Mouse (Mus musculus): ENCODE results near the gene 9530053A07Rik. TPM values are rescaled to one million over a fixed set of nuclear protein-coding genes. Genes with fewer than 3 reads are reported as not detected.

9530053A07Rik gene
- polyA plus RNA-seq, 1 experiment from 2014 or later, result 0.11 TPM

GRCm38 (mm10) chr7:28199054-28199453 is 69.8 kb downstream of the 9530053A07Rik start:
- H3K9ac ChIP-seq (ENCODE audit: low read length), result no peak overlapping the region
- H3K27me3 ChIP-seq (ENCODE audit: control insufficient read depth, insufficient read depth, low read length), result no peaks in the 10 kb centered on the region
- WGBS, result 82% methylated on average over 4 of the region's 4 CpGs
- no peak for ATAC-seq (replicated peaks; ENCODE audit: low FRiP score)
- no peak for DNase-seq (ENCODE audit: low spot score)
- H3K9me3 ChIP-seq (ENCODE audit: control insufficient read depth, low read length), result no peaks in the 10 kb centered on the region
- no peak overlapping the region for H3K4me3 ChIP-seq (ENCODE audit: low read depth, low read length)
- H3K36me3 ChIP-seq (ENCODE audit: control insufficient read depth, insufficient read depth, low read length), result no peaks in the 10 kb centered on the region; the same call in 1 of the 2 replicates
- no peak overlapping the region for H3K4me2 ChIP-seq (ENCODE audit: low read depth, low read length, severe bottlenecking)
- no peaks in the 10 kb centered on the region for H3K4me1 ChIP-seq (replicated peaks; ENCODE audit: control insufficient read depth, insufficient read depth, low read length)
- no peak overlapping the region for H3K27ac ChIP-seq (ENCODE audit: low read depth, low read length)

DNA sequence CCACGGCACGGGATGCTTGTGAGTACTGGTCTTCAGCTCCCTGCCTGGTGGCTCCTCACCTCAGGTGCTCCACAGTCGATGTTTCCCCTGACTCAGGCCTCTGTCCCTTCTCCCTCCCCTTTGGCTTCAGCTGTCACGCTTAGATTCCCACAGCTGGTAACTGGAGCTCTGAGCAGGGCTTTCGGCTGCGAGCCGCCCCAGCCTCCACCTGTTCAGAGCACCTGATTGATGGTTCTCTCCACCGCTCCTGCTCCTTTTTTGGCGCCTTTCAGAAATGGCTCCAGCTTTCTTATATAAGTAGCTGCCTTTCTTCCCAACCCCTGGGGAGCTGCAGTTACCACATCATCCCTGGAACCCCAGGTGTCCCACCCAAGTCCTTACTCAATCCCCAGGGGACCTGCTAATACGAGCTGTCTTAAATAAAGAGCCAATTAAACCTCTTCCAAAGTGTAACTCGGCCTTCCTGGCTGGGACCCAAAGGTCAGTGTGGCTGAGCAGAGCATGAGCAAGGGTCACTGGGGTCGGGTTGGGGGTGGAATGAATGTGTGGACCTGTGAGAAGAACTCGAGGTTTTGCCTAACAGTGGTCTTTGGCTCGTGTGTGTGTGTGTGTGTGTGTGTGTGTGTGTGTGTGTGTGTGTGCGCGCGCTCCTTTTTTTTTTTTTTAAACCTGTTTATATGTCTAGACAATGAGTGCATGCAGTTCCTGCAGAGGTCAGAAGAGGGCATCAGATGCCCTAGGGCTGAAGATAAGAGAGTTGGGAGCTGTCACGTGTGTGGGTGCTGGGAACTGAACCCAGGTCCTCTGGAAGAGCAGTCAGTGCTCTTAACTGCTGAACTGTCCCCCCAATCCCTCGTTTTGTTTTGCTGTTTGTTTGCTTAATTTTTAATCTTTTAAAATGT is 74.2 kb downstream of the 9530053A07Rik start:
- Histone ChIP-seq H3K4me1 (replicated peaks; ENCODE audit: control insufficient read depth, insufficient read depth, low read length) (no peaks in the 10 kb centered on the region), H3K9me3 (ENCODE audit: control insufficient read depth, low read length) (no peaks in the 10 kb centered on the region), H3K36me3 (ENCODE audit: control insufficient read depth, insufficient read depth, low read length) (no peaks in the 10 kb centered on the region), H3K27me3 (ENCODE audit: control insufficient read depth, insufficient read depth, low read length) (no peaks in the 10 kb centered on the region), H3K27ac (ENCODE audit: low read depth, low read length) (no peak overlapping the region), H3K4me3 (ENCODE audit: low read depth, low read length) (no peak overlapping the region), H3K9ac (ENCODE audit: low read length) (no peak overlapping the region), H3K4me2 (ENCODE audit: low read depth, low read length, severe bottlenecking) (no peak overlapping the region)
- DNase-seq (ENCODE audit: low spot score) (no peak), ATAC-seq (replicated peaks; ENCODE audit: low FRiP score) (no peak)
- 70% methylated on average over 19 of the region's 19 CpGs for WGBS

DNA sequence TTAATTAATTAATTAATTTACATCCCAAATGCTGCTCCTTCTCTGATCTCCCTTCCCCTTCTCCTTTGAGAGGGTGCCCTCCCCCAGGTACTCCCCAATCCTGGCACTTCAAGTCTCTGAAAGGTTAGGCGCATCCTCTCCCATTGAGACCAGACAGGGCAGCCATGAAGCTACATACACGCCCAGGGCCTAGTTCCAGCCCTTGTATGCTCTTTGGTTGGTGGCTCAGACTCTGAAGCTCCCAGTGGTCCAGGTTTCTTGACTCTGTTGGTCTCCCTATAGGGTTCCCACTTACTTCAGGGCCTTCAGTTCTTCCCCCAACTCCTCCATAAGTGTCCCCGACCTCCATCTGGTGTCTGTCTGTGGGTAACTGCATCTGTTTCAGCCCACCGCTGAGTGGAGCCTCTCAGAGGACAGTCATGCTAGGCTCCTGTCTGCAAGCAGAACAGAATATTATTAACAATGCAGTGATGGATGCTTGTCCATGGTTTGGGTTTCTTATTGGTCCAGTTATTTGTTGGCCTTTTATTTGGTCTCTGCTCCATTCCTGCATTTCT is 76.9 kb downstream of the 9530053A07Rik start:
- H3K9me3 ChIP-seq (ENCODE audit: control insufficient read depth, low read length), result no peaks in the 10 kb centered on the region
- DNase-seq (ENCODE audit: low spot score) (no peak), ATAC-seq (replicated peaks; ENCODE audit: low FRiP score) (no peak)
- H3K9ac ChIP-seq (ENCODE audit: low read length), result no peak overlapping the region
- 71% methylated on average over 4 of the region's 4 CpGs for WGBS
- no peaks in the 10 kb centered on the region for H3K27me3 ChIP-seq (ENCODE audit: control insufficient read depth, insufficient read depth, low read length)
- H3K4me2 ChIP-seq (ENCODE audit: low read depth, low read length, severe bottlenecking), result no peak overlapping the region
- no peak overlapping the region for H3K27ac ChIP-seq (ENCODE audit: low read depth, low read length)
- no peak overlapping the region for H3K4me3 ChIP-seq (ENCODE audit: low read depth, low read length)
- no peaks in the 10 kb centered on the region for H3K36me3 ChIP-seq (ENCODE audit: control insufficient read depth, insufficient read depth, low read length)
- no peaks in the 10 kb centered on the region for H3K4me1 ChIP-seq (replicated peaks; ENCODE audit: control insufficient read depth, insufficient read depth, low read length)

DNA sequence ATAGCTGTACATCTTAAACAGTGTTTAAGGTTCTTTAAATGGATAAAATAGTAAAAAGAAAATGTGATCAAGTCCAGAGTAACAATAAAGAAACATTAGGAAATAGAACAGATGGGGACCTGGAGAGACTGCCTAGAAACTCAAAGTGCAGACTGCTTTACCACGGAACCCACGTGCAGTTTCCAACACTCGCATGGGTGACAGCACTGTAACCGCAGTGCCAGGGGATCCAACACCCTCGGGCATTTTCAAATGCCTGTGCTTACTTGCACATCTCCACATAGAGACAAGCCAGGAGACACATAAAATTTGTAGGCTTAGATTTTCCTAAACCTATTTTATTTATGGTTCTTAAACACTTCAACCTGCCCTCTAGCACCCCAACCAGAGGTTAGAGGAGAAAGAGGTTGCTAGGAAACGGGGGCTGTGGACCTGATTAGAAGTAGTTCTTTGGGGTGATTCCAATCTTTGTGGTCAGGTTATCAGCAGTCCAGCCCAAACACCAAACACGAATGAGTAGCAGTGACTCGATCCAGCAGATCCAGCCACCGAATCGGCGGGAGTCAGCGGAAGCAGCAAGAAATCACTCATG is 79.2 kb downstream of the 9530053A07Rik start:
- Histone ChIP-seq H3K4me1 (replicated peaks; ENCODE audit: control insufficient read depth, insufficient read depth, low read length) (no peaks in the 10 kb centered on the region), H3K27ac (ENCODE audit: low read depth, low read length) (no peak overlapping the region), H3K4me2 (ENCODE audit: low read depth, low read length, severe bottlenecking) (peak overlapping the region; percentile 41; the same call in 1 of the 2 replicates), H3K27me3 (ENCODE audit: control insufficient read depth, insufficient read depth, low read length) (no peaks in the 10 kb centered on the region), H3K9ac (ENCODE audit: low read length) (peak overlapping the region; percentile 37), H3K4me3 (ENCODE audit: low read depth, low read length) (peak overlapping the region; percentile 16), H3K9me3 (ENCODE audit: control insufficient read depth, low read length) (no peaks in the 10 kb centered on the region), H3K36me3 (ENCODE audit: control insufficient read depth, insufficient read depth, low read length) (no peaks in the 10 kb centered on the region)
- DNase-seq (ENCODE audit: low spot score) (no peak), ATAC-seq (replicated peaks; ENCODE audit: low FRiP score) (no peak)
- WGBS, result 55% methylated on average over 12 of the region's 12 CpGs

- Histone ChIP-seq H3K9ac (ENCODE audit: low read length) (peak overlapping the region; percentile 37), H3K4me3 (ENCODE audit: low read depth, low read length) (peak overlapping the region; percentile 16), H3K4me2 (ENCODE audit: low read depth, low read length, severe bottlenecking) (peak overlapping the region; percentile 41; the same call in 1 of the 2 replicates), H3K9me3 (ENCODE audit: control insufficient read depth, low read length) (no peaks in the 10 kb centered on the region), H3K27ac (ENCODE audit: low read depth, low read length) (no peak overlapping the region), H3K36me3 (ENCODE audit: control insufficient read depth, insufficient read depth, low read length) (no peaks in the 10 kb centered on the region), H3K4me1 (replicated peaks; ENCODE audit: control insufficient read depth, insufficient read depth, low read length) (no peaks in the 10 kb centered on the region), H3K27me3 (ENCODE audit: control insufficient read depth, insufficient read depth, low read length) (no peaks in the 10 kb centered on the region)
- 56% methylated on average over 19 of the region's 19 CpGs for WGBS
- no peak for DNase-seq (ENCODE audit: low spot score)
- no peak for ATAC-seq (replicated peaks; ENCODE audit: low FRiP score)
Measured at GRCm38 (mm10) chr7:28208988-28209508, 79.8 kb downstream of the 9530053A07Rik start.

GRCm38 (mm10) chr7:28210731-28211130 is 81.5 kb downstream of the 9530053A07Rik start:
- Histone ChIP-seq H3K27ac (ENCODE audit: low read depth, low read length) (no peak overlapping the region), H3K27me3 (ENCODE audit: control insufficient read depth, insufficient read depth, low read length) (no peaks in the 10 kb centered on the region), H3K4me3 (ENCODE audit: low read depth, low read length) (no peak overlapping the region), H3K9me3 (ENCODE audit: control insufficient read depth, low read length) (no peaks in the 10 kb centered on the region), H3K36me3 (ENCODE audit: control insufficient read depth, insufficient read depth, low read length) (no peaks in the 10 kb centered on the region), H3K4me1 (replicated peaks; ENCODE audit: control insufficient read depth, insufficient read depth, low read length) (no peaks in the 10 kb centered on the region), H3K4me2 (ENCODE audit: low read depth, low read length, severe bottlenecking) (no peak overlapping the region), H3K9ac (ENCODE audit: low read length) (no peak overlapping the region)
- ATAC-seq (replicated peaks; ENCODE audit: low FRiP score) (no peak), DNase-seq (ENCODE audit: low spot score) (no peak)
- 55% methylated on average over 5 of the region's 5 CpGs for whole genome bisulfite sequencing

GRCm38 (mm10) chr7:28214142-28214541 is 84.9 kb downstream of the 9530053A07Rik start:
- ATAC-seq (replicated peaks; ENCODE audit: low FRiP score) (no peak), DNase-seq (ENCODE audit: low spot score) (peak; percentile 65)
- Histone ChIP-seq H3K27ac (ENCODE audit: low read depth, low read length) (no peak overlapping the region), H3K27me3 (ENCODE audit: control insufficient read depth, insufficient read depth, low read length) (no peaks in the 10 kb centered on the region), H3K9me3 (ENCODE audit: control insufficient read depth, low read length) (no peaks in the 10 kb centered on the region), H3K9ac (ENCODE audit: low read length) (no peak overlapping the region), H3K4me3 (ENCODE audit: low read depth, low read length) (no peak overlapping the region), H3K4me2 (ENCODE audit: low read depth, low read length, severe bottlenecking) (no peak overlapping the region), H3K36me3 (ENCODE audit: control insufficient read depth, insufficient read depth, low read length) (no peaks in the 10 kb centered on the region), H3K4me1 (replicated peaks; ENCODE audit: control insufficient read depth, insufficient read depth, low read length) (no peaks in the 10 kb centered on the region)
- WGBS, result 46% methylated on average over 10 of the region's 10 CpGs

All from forebrain, embryonic 11.5 days (tissue).